Mouse (Mus musculus): ENCODE data around the gene Olfr25. TPM values are rescaled to one million over a fixed set of nuclear protein-coding genes. Genes with fewer than 3 reads are reported as not detected.

Olfr25 gene
- total RNA-seq (2021), result not detected
- long read RNA-seq, experiment 1, result 0 reads
- long read RNA-seq, experiment 2, result 0 reads

DNA sequence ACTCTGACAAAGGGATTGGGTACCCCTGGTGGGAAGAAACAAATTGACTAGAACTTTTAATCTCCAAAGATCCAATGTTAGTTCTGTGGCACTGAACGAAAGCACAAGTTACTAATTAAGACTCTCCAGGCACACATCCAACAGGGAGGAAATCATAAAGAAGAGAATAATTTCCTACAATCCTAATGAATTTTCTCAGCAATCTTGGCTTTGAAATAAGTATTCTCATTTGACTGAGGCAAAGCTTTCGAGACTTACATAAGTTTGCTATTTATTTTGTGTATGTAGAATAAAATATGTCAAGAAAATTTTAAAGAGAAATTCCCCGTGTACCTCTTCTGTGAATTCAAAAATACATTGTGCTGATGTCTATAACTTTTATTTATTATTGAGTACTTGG, at the start of gene Olfr25:
TSS of gene Olfr25 (plus strand) at position 301 of the 400 bp plus-strand sequence.
- intact Hi-C loops (cut with DNase I), result no loop called here
- DNase-seq, result no peak

DNA sequence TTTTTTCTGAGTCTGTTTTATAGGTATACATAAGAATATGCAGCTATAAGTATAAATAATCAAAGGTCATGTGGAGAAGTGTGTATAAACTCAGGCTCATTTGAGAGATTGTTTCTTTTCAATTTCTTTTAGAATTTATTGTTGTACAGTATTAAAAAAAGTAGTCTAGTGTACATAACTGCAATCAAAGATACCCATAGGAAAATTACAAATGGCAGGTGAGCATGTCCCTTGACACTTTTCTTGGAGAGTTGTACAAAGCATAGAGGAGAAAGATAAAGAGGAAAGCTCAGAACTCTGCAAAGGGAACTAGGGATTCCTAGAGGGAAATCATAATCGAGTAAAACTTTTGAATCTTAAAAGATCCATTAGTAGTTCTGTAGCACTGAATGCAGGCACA, 38.1 kb upstream of the Olfr25 start, which contains the start of gene Olfr896-ps1:
TSS of gene Olfr896-ps1 (plus strand) at position 301 of the 400 bp plus-strand sequence.
- intact Hi-C loops (cut with DNase I), result no loop called here
- DNase-seq, result no peak

DNA sequence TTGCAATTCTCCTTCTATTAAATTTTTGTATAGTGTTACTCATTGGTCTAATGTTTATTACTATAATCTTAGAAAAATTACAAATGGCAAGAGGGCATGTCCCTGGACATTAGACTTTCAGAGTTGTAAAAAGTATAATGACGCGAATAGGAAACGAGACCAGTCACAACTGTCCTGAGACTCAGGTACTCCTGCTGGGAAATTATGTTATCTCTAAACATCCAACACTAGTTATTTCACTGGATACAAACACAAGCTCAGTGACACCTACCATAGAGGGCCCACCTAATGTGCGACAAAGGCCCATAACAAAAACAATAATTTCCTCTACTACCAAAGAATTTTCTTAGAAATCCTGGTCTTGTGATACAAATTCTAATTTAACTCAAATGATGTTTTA, 19.3 kb downstream of the Olfr25 start, which contains the start of gene Olfr898:
TSS of gene Olfr898 (plus strand) at position 301 of the 400 bp plus-strand sequence.
- intact Hi-C loops (cut with DNase I), result no loop called here
- DNase-seq, result no peak

DNA sequence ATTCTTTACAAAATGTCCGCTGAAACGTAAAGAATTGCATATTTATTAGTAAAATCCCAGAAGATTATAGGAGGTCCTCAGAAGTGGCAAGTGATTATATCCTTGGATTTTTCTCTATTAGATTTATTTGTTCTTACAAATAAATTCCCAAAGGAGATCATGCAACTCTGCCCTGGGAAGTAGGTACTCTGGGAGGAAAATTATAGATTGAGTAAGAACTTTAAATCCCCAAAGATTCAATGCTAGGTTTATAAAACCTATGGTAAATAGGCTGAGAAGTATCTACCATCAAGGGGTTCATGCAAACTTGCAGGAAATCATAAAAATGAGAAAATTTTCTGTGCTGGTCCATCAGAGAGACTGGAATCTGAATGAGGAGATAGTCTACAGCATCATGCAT, 37.7 kb downstream of the Olfr25 start, which contains the start of gene Olfr250:
TSS of gene Olfr250 (plus strand) at position 301 of the 400 bp plus-strand sequence.
- no peak for DNase-seq
- intact Hi-C loops (cut with DNase I), result no loop called here

DNA sequence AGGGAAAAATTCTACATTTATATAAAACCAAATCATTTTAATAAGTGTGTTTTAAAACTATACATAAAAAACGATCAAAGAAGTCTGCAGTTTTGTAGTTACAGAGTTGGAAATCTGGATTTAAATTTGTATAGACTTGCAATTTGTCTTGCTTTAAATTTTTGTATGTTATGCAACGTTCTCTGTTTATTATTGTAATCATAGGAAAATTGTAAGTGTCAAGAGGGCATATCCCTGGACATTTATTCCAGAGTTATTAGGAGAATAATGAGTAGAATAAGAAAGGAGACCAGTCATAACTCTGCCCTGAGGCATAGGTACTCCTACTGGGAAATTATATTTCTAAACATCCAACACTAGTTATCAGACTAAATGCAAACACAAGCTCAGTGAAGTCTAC, 47.9 kb downstream of the Olfr25 start, which contains the start of gene Olfr251:
TSS of gene Olfr251 (plus strand) at position 301 of the 400 bp plus-strand sequence.
- no peak for DNase-seq
- intact Hi-C loops (cut with DNase I), result no loop called here

Other genes starting within 250 kb of the Olfr25 start
- not detected for gene Olfr887, start 245.0 kb upstream of the Olfr25 start, total RNA-seq (2021)
- gene Olfr888, start 220.9 kb upstream of the Olfr25 start, total RNA-seq (2021), result not detected
- not detected for gene Olfr889, start 213.9 kb upstream of the Olfr25 start, total RNA-seq (2021)
- not detected for gene Olfr890, start 186.5 kb upstream of the Olfr25 start, total RNA-seq (2021)
- not detected for gene Olfr891, start 148.2 kb upstream of the Olfr25 start, total RNA-seq (2021)
- gene Olfr893, start 120.7 kb upstream of the Olfr25 start, total RNA-seq (2021), result not detected
- gene Olfr894, start 111.0 kb upstream of the Olfr25 start, total RNA-seq (2021), result not detected
- not detected for gene Olfr143, start 76.3 kb upstream of the Olfr25 start, total RNA-seq (2021)
- not detected for gene Olfr895, start 61.2 kb upstream of the Olfr25 start, total RNA-seq (2021)
- not detected for gene Olfr896-ps1, start 38.0 kb upstream of the Olfr25 start, total RNA-seq (2021)
- not detected for gene Olfr898, start 19.4 kb downstream of the Olfr25 start, total RNA-seq (2021)
- gene Olfr250, start 37.8 kb downstream of the Olfr25 start, total RNA-seq (2021), result not detected
- not detected for gene Olfr251, start 48.0 kb downstream of the Olfr25 start, total RNA-seq (2021)
- gene Olfr147, start 72.6 kb downstream of the Olfr25 start, total RNA-seq (2021), result not detected
- gene Olfr901, start 100.4 kb downstream of the Olfr25 start, total RNA-seq (2021), result not detected
- not detected for gene Olfr902, start 118.6 kb downstream of the Olfr25 start, total RNA-seq (2021)
- gene Olfr904, start 134.1 kb downstream of the Olfr25 start, total RNA-seq (2021), result not detected
- not detected for gene Olfr905, start 142.0 kb downstream of the Olfr25 start, total RNA-seq (2021)
- not detected for gene Olfr906, start 158.0 kb downstream of the Olfr25 start, total RNA-seq (2021)
- not detected for gene Olfr907, start 166.7 kb downstream of the Olfr25 start, total RNA-seq (2021)
- gene Olfr911-ps1, start 192.5 kb downstream of the Olfr25 start, total RNA-seq (2021), result not detected
- gene Olfr910, start 208.8 kb downstream of the Olfr25 start, total RNA-seq (2021), result not detected